Mouse (Mus musculus) intestine, embryonic 16.5 days (tissue): ENCODE results near the gene Gm13271. TPM values are rescaled to one million over a fixed set of nuclear protein-coding genes. Genes with fewer than 3 reads are reported as not detected.
A peak's percentile ranks its signal among the peaks of the same experiment; 100 is the strongest.
"Not testable (repeated sequence)": the region's sequence is repeated elsewhere in the genome, so short reads cannot be mapped to it uniquely, and the experiment has no call there.

Experiments
- ATAC-seq: fragments of 200-750 bp; cut with Nextera tagmentation; 2 replicates; pipeline ENCODE4 v1.8.0; 2017; ENCODE audit warnings: moderate TSS enrichment, moderate library complexity
- H3K27ac ChIP-seq: fragments of 300-500 bp; sonication (generic); 2 replicates; pipeline ENCODE4 v1.5.1; 2014; ENCODE audit warnings: mild to moderate bottlenecking, low read length
- H3K27me3 ChIP-seq: fragments of 300-500 bp; sonication (generic); replicated peaks from 2 replicates; pipeline ENCODE4 v1.6.1; 2014; ENCODE audit warnings: low read length, control low read depth, mixed read lengths; ENCODE audit not compliant: control insufficient read depth, insufficient read depth
- H3K36me3 ChIP-seq: fragments of 300-500 bp; sonication (generic); 2 replicates; pipeline ENCODE4 v1.6.1; 2014; ENCODE audit warnings: low read length, control low read depth; ENCODE audit not compliant: control insufficient read depth, insufficient read depth
- H3K4me1 ChIP-seq: fragments of 300-500 bp; sonication (generic); 2 replicates; pipeline ENCODE4 v1.6.1; 2014; ENCODE audit warnings: low read length, control low read depth, mixed read lengths; ENCODE audit not compliant: control insufficient read depth, insufficient read depth
- H3K4me2 ChIP-seq: fragments of 300-500 bp; sonication (generic); 2 replicates; pipeline ENCODE4 v1.6.1; 2014; ENCODE audit warnings: low read depth, low read length, control low read depth
- H3K4me3 ChIP-seq: fragments of 300-500 bp; sonication (generic); 2 replicates; pipeline ENCODE4 v1.5.1; 2014; ENCODE audit warnings: mild to moderate bottlenecking, low read length
- H3K9ac ChIP-seq: fragments of 300-500 bp; sonication (generic); 2 replicates; pipeline ENCODE4 v1.6.1; 2014; ENCODE audit warnings: low read depth, low read length
- H3K9me3 ChIP-seq: fragments of 300-500 bp; sonication (generic); 2 replicates; pipeline ENCODE4 v1.6.1; 2016; ENCODE audit warnings: low read length, control low read depth; ENCODE audit not compliant: control insufficient read depth
- WGBS: fragments of 180-500 bp; shearing (Covaris S2); extraction: QIAGEN DNeasy Blood & Tissue Kit; methylation state at CpG from one replicate; pipeline ENCODE4 v1.1.7; 2014; 5-methylcytosine and 5-hydroxymethylcytosine counted together
- polyA plus RNA-seq: library from polyadenylated mRNA; unstranded; fragments of >200 nt; fragmentation: Nextera tagmentation; extraction: Ambion mirVana; gene quantifications from 2 replicates; pipeline ENCODE4 v1.2.1, GENCODE M21; 2015

Gene Gm13271
- polyA plus RNA-seq, result not detected in 2 replicates

- WGBS, result 74% methylated on average over 14 of the region's 15 CpGs
- not testable (repeated sequence) for H3K4me1 ChIP-seq, H3K27ac ChIP-seq, ATAC-seq, H3K9ac ChIP-seq, H3K27me3 ChIP-seq, H3K4me2 ChIP-seq, H3K36me3 ChIP-seq, H3K9me3 ChIP-seq, H3K4me3 ChIP-seq
Observed at GRCm38 (mm10) chr4:88754818-88755340, at the start of gene Gm13271. Gene Gm13271 (plus strand): TSS chr4:88754868.

GRCm38 (mm10) chr4:88705924-88706323 lies 48.7 kb upstream of the Gm13271 start:
- H3K4me1 ChIP-seq, result no peaks in the 10 kb centered on the region
- H3K27ac ChIP-seq, result no peak overlapping the region
- no peak for ATAC-seq
- H3K27me3 ChIP-seq, result no peaks in the 10 kb centered on the region
- no peak overlapping the region for H3K4me2 ChIP-seq
- no peaks in the 10 kb centered on the region for H3K9me3 ChIP-seq
- H3K4me3 ChIP-seq, result no peak overlapping the region
- no peak overlapping the region for H3K9ac ChIP-seq
- no peaks in the 10 kb centered on the region for H3K36me3 ChIP-seq
- WGBS, result 36% methylated on average over 3 of the region's 3 CpGs

DNA sequence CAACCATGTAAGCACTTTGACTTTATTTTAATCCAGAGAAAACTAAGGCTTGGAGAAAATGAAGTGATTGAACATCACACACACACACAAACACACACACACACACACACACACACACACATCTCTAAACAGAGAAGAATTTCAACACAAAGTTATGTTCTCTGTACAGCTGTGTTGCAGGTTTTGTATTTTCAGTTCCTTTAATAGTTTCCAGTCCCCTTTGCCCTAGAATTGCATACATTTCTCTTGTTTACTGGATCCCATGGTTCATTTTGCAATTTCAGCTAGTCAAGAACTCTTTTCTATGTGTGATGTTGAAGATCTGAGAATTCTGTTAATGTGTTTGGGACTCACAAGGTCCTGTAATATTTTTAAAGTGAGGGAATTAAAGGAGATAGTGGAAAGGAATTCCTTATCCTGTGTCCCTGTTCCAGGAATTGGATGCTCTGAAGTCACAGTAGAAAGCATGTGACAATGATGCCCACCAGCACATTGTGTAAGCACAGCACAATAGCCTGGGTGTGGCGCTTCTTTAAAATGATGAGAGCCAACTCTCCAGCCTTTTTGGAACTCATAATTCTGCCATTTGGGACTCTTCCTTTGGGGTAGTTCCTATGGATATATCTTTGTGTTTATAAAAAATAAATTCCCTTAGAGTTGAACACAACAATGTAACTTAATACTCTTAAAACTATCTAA lies 47.4 kb upstream of the Gm13271 start:
- Histone ChIP-seq H3K36me3 (no peaks in the 10 kb centered on the region), H3K9me3 (no peaks in the 10 kb centered on the region), H3K27me3 (no peaks in the 10 kb centered on the region), H3K4me3 (no peak overlapping the region), H3K27ac (no peak overlapping the region), H3K9ac (no peak overlapping the region), H3K4me2 (no peak overlapping the region), H3K4me1 (no peaks in the 10 kb centered on the region)
- ATAC-seq, result no peak
- 84% methylated on average over 1 of the region's 1 CpGs for WGBS

- no peaks in the 10 kb centered on the region for H3K9me3 ChIP-seq
- ATAC-seq, result no peak
- no peaks in the 10 kb centered on the region for H3K27me3 ChIP-seq
- H3K4me2 ChIP-seq, result no peak overlapping the region
- H3K27ac ChIP-seq, result no peak overlapping the region
- H3K4me3 ChIP-seq, result no peak overlapping the region
- H3K36me3 ChIP-seq, result peaks cover 7% of the 10 kb centered on the region; the same call in 1 of the 2 replicates
- H3K4me1 ChIP-seq, result peaks cover 3% of the 10 kb centered on the region
- WGBS, result 73% methylated on average over 1 of the region's 1 CpGs
- no peak overlapping the region for H3K9ac ChIP-seq
Observed at GRCm38 (mm10) chr4:88714281-88714680, 40.4 kb upstream of the Gm13271 start.

- Histone ChIP-seq H3K36me3 (peaks cover 7% of the 10 kb centered on the region; the same call in 1 of the 2 replicates), H3K4me1 (peaks cover 4% of the 10 kb centered on the region), H3K4me3 (no peak overlapping the region), H3K27me3 (no peaks in the 10 kb centered on the region), H3K4me2 (no peak overlapping the region), H3K9ac (no peak overlapping the region), H3K27ac (no peak overlapping the region), H3K9me3 (no peaks in the 10 kb centered on the region)
- ATAC-seq, result no peak
Observed at GRCm38 (mm10) chr4:88715059-88715458, 39.6 kb upstream of the Gm13271 start.

- Histone ChIP-seq H3K36me3 (peaks cover 11% of the 10 kb centered on the region; the same call in 1 of the 2 replicates), H3K9me3 (no peaks in the 10 kb centered on the region), H3K4me3 (peak overlapping the region; percentile 42), H3K4me2 (peak overlapping the region; percentile 65), H3K27me3 (no peaks in the 10 kb centered on the region), H3K4me1 (peaks cover 16% of the 10 kb centered on the region), H3K27ac (no peak overlapping the region), H3K9ac (peak overlapping the region; percentile 14; the same call in 1 of the 2 replicates)
- no peak for ATAC-seq
- 24% methylated on average over 1 of the region's 1 CpGs for WGBS
Observed at GRCm38 (mm10) chr4:88718715-88719114, 36.0 kb upstream of the Gm13271 start.

GRCm38 (mm10) chr4:88721791-88722721 lies 32.6 kb upstream of the Gm13271 start, which contains the start of the genes Gm26566 and Klhl9:
Gene Gm26566 (plus strand): TSS chr4:88721805.
Gene Klhl9 (minus strand): TSS chr4:88722465.
- Histone ChIP-seq H3K4me1 (peaks cover 13% of the 10 kb centered on the region), H3K27ac (peak within 1 kb of the TSS; percentile 99), H3K4me3 (peak within 1 kb of the TSS; percentile 92), H3K36me3 (peaks cover 4% of the 10 kb centered on the region; the same call in 1 of the 2 replicates), H3K27me3 (no peaks in the 10 kb centered on the region), H3K9me3 (no peaks in the 10 kb centered on the region), H3K4me2 (peak within 1 kb of the TSS; percentile 60), H3K9ac (peak within 1 kb of the TSS; percentile 100)
- peak; percentile 97 for ATAC-seq
- under 1% methylated on average over 80 of the region's 82 CpGs for WGBS

- 48% methylated on average over 8 of the region's 8 CpGs for WGBS
- Histone ChIP-seq H3K4me1 (peaks cover 13% of the 10 kb centered on the region), H3K36me3 (peaks cover 4% of the 10 kb centered on the region; the same call in 1 of the 2 replicates), H3K9me3 (no peaks in the 10 kb centered on the region), H3K4me2 (0 out of 2 replicates have a peak overlapping the region, but pooled peaks have one; percentile 38), H3K4me3 (peak overlapping the region; percentile 16; the same call in 1 of the 2 replicates), H3K9ac (no peak overlapping the region), H3K27ac (peak overlapping the region; percentile 83), H3K27me3 (no peaks in the 10 kb centered on the region)
- peak; percentile 4; the same call in 1 of the 2 replicates for ATAC-seq
Observed at GRCm38 (mm10) chr4:88723497-88724090, 31.1 kb upstream of the Gm13271 start.
